Mouse (Mus musculus): ENCODE measurements around the gene Gm19345. TPM values are rescaled to one million over a fixed set of nuclear protein-coding genes. Genes with fewer than 3 reads are reported as not detected.

Gene Gm19345
- total RNA-seq (2023) = not detected

GRCm38 (mm10) chr7:19851858-19852570, at the start of gene Gm19345:
Gene Gm19345 (plus strand): TSS chr7:19852003.

GRCm38 (mm10) chr7:19822604-19823058, 29.2 kb upstream of the Gm19345 start, which contains the start of gene Bcl3:
Gene Bcl3 (minus strand): TSS chr7:19822770.

GRCm38 (mm10) chr7:19861199-19861598, 9.4 kb downstream of the Gm19345 start, which contains the start of gene Ceacam16:
Gene Ceacam16 (minus strand): TSS chr7:19861299.

GRCm38 (mm10) chr7:19887849-19888248, 36.0 kb downstream of the Gm19345 start, which contains the start of gene Ceacam19:
Gene Ceacam19 (minus strand): TSS chr7:19887965.

Other genes starting within 250 kb of the Gm19345 start
- 100 to 1,000 TPM; 111 to 118 TPM for gene Clasrp, start 247.5 kb upstream of the Gm19345 start, total RNA-seq (2023)
- 100 to 1,000 TPM in 1 of 2 experiments, 10 to 100 TPM in 1; 94.7 to 102 TPM for gene Relb, start 222.6 kb upstream of the Gm19345 start, total RNA-seq (2023)
- gene Clptm1, start 187.0 kb upstream of the Gm19345 start, total RNA-seq (2023) = 10 to 100 TPM; 80.3 to 90.7 TPM
- not detected for gene Apoc2, start 174.1 kb upstream of the Gm19345 start, total RNA-seq (2023)
- not detected for gene Gm44805, start 170.6 kb upstream of the Gm19345 start, total RNA-seq (2023)
- not detected for gene Apoc4, start 170.5 kb upstream of the Gm19345 start, total RNA-seq (2023)
- gene Apoc1, start 159.3 kb upstream of the Gm19345 start, total RNA-seq (2023) = not detected
- 10 to 100 TPM; 81.0 to 81.5 TPM for gene Apoe, start 152.8 kb upstream of the Gm19345 start, total RNA-seq (2023)
- gene Tomm40, start 136.6 kb upstream of the Gm19345 start, total RNA-seq (2023) = 10 to 100 TPM; 55.4 to 63.8 TPM
- gene Nectin2, start 101.5 kb upstream of the Gm19345 start, total RNA-seq (2023) = not detected
- gene Bcam, start 81.0 kb upstream of the Gm19345 start, total RNA-seq (2023) = not detected
- 1 to 10 TPM in 1 of 2 experiments, not detected in 1; 1.8 TPM for gene Cblc, start 55.2 kb upstream of the Gm19345 start, total RNA-seq (2023)
- gene Bcl3, start 29.2 kb upstream of the Gm19345 start, total RNA-seq (2023) = 10 to 100 TPM; 64.0 to 80.4 TPM
- 10 to 100 TPM; 14.4 to 16.7 TPM for gene Ceacam16, start 9.3 kb downstream of the Gm19345 start, total RNA-seq (2023)
- gene Ceacam19, start 36.0 kb downstream of the Gm19345 start, total RNA-seq (2023) = not detected
- 10 to 100 TPM; 20.9 to 22.8 TPM for gene Pvr, start 69.2 kb downstream of the Gm19345 start, total RNA-seq (2023)
- not detected for gene Igsf23, start 98.8 kb downstream of the Gm19345 start, total RNA-seq (2023)
- not detected for gene Ceacam20, start 113.4 kb downstream of the Gm19345 start, total RNA-seq (2023)
- not detected for gene Nlrp9b, start 139.5 kb downstream of the Gm19345 start, total RNA-seq (2023)
- gene Vmn1r91, start 247.7 kb downstream of the Gm19345 start, total RNA-seq (2023) = not detected

Measured in B cell, adult 67 days (primary cell).